Mouse (Mus musculus): ENCODE measurements around the gene Ntm. TPM values are rescaled to one million over a fixed set of nuclear protein-coding genes. Genes with fewer than 3 reads are reported as not detected.

The Ntm gene
- polyA plus RNA-seq, 1 experiment from 2014 or later, result 20.1 TPM

DNA sequence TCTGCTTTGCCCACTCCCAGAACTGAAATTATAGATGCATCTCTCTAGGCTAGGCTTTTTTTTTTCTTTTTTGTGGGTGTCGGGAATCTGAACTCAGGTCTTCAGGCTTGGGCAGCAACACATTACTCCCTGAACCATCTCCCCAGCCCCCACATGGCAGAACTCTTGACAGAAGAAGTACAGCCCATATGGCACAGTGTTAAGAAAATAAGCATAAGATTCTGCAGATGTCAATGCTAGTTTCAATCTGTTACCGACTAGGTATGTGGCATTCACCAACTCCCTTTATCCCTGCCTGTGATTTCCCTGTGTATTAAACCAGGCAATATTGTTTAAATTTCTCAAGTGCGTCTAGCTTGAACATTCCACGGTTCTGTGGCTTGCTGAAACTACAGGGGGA lies 166.7 kb downstream of the Ntm start:
- H3K9ac ChIP-seq (replicated peaks), result no peak overlapping the region
- H3K4me2 ChIP-seq, result no peak overlapping the region
- H3K4me3 ChIP-seq (replicated peaks), result no peak overlapping the region
- no peaks in the 10 kb centered on the region for H3K36me3 ChIP-seq
- WGBS, result 70% methylated on average over 4 of the region's 4 CpGs
- H3K4me1 ChIP-seq (replicated peaks), result no peaks in the 10 kb centered on the region; the same call in 1 of the 2 replicates
- no peak for ATAC-seq (ENCODE audit: insufficient number of reproducible peaks, insufficient read depth, low FRiP score, low TSS enrichment, low read depth)
- H3K9me3 ChIP-seq, result no peaks in the 10 kb centered on the region
- no peak overlapping the region for H3K27ac ChIP-seq
- peaks cover 16% of the 10 kb centered on the region; the same call in 1 of the 2 replicates for H3K27me3 ChIP-seq

DNA sequence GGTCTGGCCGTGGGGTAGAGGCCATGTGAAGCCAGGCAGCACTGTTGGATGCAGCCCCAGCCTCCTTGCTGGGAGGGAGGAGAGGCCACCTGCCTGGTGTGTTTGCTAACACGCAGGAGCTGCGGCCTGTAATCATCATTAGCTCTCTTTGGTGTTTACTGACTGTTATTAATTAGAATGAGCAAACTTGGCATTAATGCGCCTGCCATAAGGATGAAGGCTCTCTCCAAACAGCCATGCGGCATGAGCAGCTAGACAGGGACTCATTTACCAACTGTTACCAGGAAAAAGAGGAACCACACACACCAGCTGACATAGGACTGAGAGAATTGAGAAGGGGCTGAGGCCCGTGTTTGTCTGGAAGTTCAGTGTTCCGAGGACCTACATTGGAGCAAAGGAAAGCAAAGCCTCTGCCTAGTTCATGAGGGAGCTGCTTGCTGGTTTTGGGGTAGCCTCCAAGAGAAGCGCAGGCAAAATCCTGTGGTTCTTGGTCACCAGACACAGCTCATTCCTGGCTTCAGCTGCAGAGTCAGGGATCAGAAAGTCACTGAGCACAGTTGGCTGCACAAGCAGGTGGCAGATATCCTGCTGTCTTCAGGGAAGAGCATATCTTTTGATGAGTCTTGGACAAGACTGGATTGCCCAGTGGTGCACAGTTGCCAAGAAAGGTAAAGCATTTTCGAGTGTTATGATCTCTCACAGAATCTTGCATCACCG lies 171.6 kb downstream of the Ntm start:
- Histone ChIP-seq H3K9me3 (no peaks in the 10 kb centered on the region), H3K36me3 (no peaks in the 10 kb centered on the region), H3K4me1 (replicated peaks) (no peaks in the 10 kb centered on the region), H3K27ac (no peak overlapping the region), H3K4me3 (replicated peaks) (no peak overlapping the region), H3K9ac (replicated peaks) (no peak overlapping the region), H3K27me3 (peaks cover 11% of the 10 kb centered on the region; the same call in 1 of the 2 replicates), H3K4me2 (no peak overlapping the region)
- 59% methylated on average over 10 of the region's 10 CpGs for WGBS
- ATAC-seq (ENCODE audit: insufficient number of reproducible peaks, insufficient read depth, low FRiP score, low TSS enrichment, low read depth), result no peak

GRCm38 (mm10) chr9:29790017-29790416 lies 172.9 kb downstream of the Ntm start:
- H3K27ac ChIP-seq, result no peak overlapping the region
- H3K9ac ChIP-seq (replicated peaks), result no peak overlapping the region
- H3K4me3 ChIP-seq (replicated peaks), result no peak overlapping the region
- H3K4me2 ChIP-seq, result no peak overlapping the region
- H3K36me3 ChIP-seq, result no peaks in the 10 kb centered on the region
- WGBS, result 71% methylated on average over 4 of the region's 4 CpGs
- ATAC-seq (ENCODE audit: insufficient number of reproducible peaks, insufficient read depth, low FRiP score, low TSS enrichment, low read depth), result no peak
- no peaks in the 10 kb centered on the region for H3K4me1 ChIP-seq (replicated peaks)
- H3K27me3 ChIP-seq, result peaks cover 7% of the 10 kb centered on the region; the same call in 1 of the 2 replicates
- no peaks in the 10 kb centered on the region for H3K9me3 ChIP-seq

DNA sequence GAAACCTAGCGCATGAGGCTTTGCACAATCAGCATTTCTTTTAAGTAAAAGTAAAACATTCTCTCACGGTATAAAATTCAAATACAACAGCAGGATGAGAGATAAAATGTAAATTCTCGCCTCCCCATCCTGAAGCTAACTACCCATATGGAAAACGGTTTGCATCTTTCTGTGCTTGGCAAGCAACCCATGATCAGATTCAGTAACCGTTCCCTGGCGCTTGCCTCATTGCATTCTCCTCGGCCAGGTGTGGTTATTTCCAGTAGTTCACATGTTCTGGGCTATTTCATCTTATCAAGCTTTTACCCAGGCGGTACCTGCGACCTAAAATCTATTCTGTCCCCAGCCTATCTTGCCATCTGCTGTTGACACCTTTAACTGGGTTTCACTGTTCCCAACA lies 174.1 kb downstream of the Ntm start:
- H3K4me1 ChIP-seq (replicated peaks), result no peaks in the 10 kb centered on the region
- 86% methylated on average over 9 of the region's 9 CpGs for WGBS
- H3K4me3 ChIP-seq (replicated peaks), result no peak overlapping the region
- no peak for ATAC-seq (ENCODE audit: insufficient number of reproducible peaks, insufficient read depth, low FRiP score, low TSS enrichment, low read depth)
- H3K27me3 ChIP-seq, result peaks cover 7% of the 10 kb centered on the region; the same call in 1 of the 2 replicates
- no peak overlapping the region for H3K27ac ChIP-seq
- no peak overlapping the region for H3K9ac ChIP-seq (replicated peaks)
- no peaks in the 10 kb centered on the region for H3K9me3 ChIP-seq
- no peaks in the 10 kb centered on the region for H3K36me3 ChIP-seq
- no peak overlapping the region for H3K4me2 ChIP-seq

GRCm38 (mm10) chr9:29787408-29787807 lies 175.5 kb downstream of the Ntm start:
- Histone ChIP-seq H3K27me3 (0 out of 2 replicates have a peak, but pooled peaks cover 7% of the 10 kb centered on the region), H3K4me2 (no peak overlapping the region), H3K4me1 (replicated peaks) (no peaks in the 10 kb centered on the region), H3K9me3 (no peaks in the 10 kb centered on the region), H3K27ac (no peak overlapping the region), H3K4me3 (replicated peaks) (no peak overlapping the region), H3K9ac (replicated peaks) (no peak overlapping the region), H3K36me3 (no peaks in the 10 kb centered on the region)
- 86% methylated on average over 4 of the region's 4 CpGs for WGBS
- no peak for ATAC-seq (ENCODE audit: insufficient number of reproducible peaks, insufficient read depth, low FRiP score, low TSS enrichment, low read depth)

DNA sequence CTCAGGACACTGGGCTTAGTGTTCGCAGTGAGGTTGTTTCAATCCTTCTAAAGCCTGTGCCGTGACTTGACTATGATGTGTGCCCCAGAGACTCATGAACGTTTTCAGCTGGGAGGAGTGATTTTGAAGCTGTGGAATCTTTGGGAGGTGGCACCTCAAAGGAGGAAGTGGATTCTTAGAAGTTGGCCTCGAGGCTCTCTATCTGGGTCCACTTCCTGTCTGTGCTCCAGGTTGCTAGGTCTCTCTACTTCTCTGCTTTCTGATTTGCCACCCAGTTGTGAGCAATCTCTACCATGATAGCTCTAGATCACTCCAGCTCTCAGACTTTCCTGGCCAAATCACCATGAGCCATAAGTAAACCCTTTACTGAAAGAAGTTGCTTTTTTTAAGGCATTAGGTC lies 180.2 kb downstream of the Ntm start:
- no peaks in the 10 kb centered on the region for H3K9me3 ChIP-seq
- no peaks in the 10 kb centered on the region for H3K36me3 ChIP-seq
- no peak overlapping the region for H3K27ac ChIP-seq
- H3K4me1 ChIP-seq (replicated peaks), result no peaks in the 10 kb centered on the region
- peaks cover 6% of the 10 kb centered on the region; the same call in 1 of the 2 replicates for H3K27me3 ChIP-seq
- H3K4me3 ChIP-seq (replicated peaks), result no peak overlapping the region
- H3K9ac ChIP-seq (replicated peaks), result no peak overlapping the region
- no peak for ATAC-seq (ENCODE audit: insufficient number of reproducible peaks, insufficient read depth, low FRiP score, low TSS enrichment, low read depth)
- H3K4me2 ChIP-seq, result no peak overlapping the region
- WGBS, result 80% methylated on average over 4 of the region's 4 CpGs

GRCm38 (mm10) chr9:29779739-29780138 lies 183.2 kb downstream of the Ntm start:
- Histone ChIP-seq H3K27ac (no peak overlapping the region), H3K9me3 (no peaks in the 10 kb centered on the region), H3K9ac (replicated peaks) (no peak overlapping the region), H3K4me1 (replicated peaks) (no peaks in the 10 kb centered on the region), H3K27me3 (peaks cover 6% of the 10 kb centered on the region; the same call in 1 of the 2 replicates), H3K4me2 (no peak overlapping the region), H3K36me3 (no peaks in the 10 kb centered on the region), H3K4me3 (replicated peaks) (no peak overlapping the region)
- no peak for ATAC-seq (ENCODE audit: insufficient number of reproducible peaks, insufficient read depth, low FRiP score, low TSS enrichment, low read depth)
- WGBS, result 79% methylated on average over 7 of the region's 7 CpGs

GRCm38 (mm10) chr9:29776951-29777350 lies 186.0 kb downstream of the Ntm start:
- WGBS, result 86% methylated on average over 3 of the region's 3 CpGs
- Histone ChIP-seq H3K4me3 (replicated peaks) (no peak overlapping the region), H3K36me3 (no peaks in the 10 kb centered on the region), H3K9ac (replicated peaks) (no peak overlapping the region), H3K9me3 (no peaks in the 10 kb centered on the region), H3K27ac (no peak overlapping the region), H3K4me1 (replicated peaks) (no peaks in the 10 kb centered on the region), H3K4me2 (no peak overlapping the region), H3K27me3 (peaks cover 6% of the 10 kb centered on the region; the same call in 1 of the 2 replicates)
- no peak for ATAC-seq (ENCODE audit: insufficient number of reproducible peaks, insufficient read depth, low FRiP score, low TSS enrichment, low read depth)

DNA sequence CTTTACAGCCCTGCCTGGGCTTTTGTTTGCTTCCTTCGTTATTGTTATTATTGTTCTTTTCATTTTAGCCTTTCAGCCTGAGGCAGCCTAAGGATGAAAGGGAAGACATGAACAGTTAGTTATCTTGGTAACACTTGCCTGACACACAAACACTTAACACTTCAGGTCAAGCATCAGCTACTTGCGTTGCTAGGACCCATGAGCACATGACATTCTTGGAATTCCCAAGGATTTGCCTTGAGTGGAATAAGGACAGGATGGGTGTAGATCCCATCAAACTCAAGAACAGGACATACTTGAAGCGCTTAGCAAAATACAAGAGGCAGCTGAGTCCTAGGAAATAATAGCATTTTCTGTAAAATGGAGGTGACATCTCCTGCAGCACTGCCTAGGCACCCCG lies 186.4 kb downstream of the Ntm start:
- no peak overlapping the region for H3K4me3 ChIP-seq (replicated peaks)
- peaks cover 6% of the 10 kb centered on the region; the same call in 1 of the 2 replicates for H3K27me3 ChIP-seq
- no peaks in the 10 kb centered on the region for H3K4me1 ChIP-seq (replicated peaks)
- no peak overlapping the region for H3K4me2 ChIP-seq
- no peaks in the 10 kb centered on the region for H3K9me3 ChIP-seq
- H3K9ac ChIP-seq (replicated peaks), result no peak overlapping the region
- no peak overlapping the region for H3K27ac ChIP-seq
- 72% methylated on average over 4 of the region's 4 CpGs for WGBS
- no peak for ATAC-seq (ENCODE audit: insufficient number of reproducible peaks, insufficient read depth, low FRiP score, low TSS enrichment, low read depth)
- H3K36me3 ChIP-seq, result no peaks in the 10 kb centered on the region

DNA sequence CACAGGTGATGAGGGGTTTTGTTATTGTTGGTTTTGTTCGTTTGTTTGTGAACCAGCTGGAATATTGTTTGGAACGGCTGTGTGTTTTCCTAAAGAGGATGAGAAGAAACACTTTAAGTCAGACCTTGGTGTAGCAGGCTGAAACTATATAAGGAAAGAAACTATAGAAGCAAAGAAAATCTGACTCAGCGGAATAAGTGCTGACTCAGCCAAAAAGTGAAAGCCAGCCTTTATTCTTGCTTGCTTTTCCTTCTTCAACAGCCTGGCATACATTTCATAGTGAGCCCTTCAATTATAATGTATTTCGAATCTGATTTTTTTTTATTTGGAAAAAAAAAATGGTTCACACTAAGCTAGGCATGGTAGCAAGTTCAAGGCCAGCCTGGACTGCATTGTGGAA lies 186.9 kb downstream of the Ntm start:
- no peaks in the 10 kb centered on the region for H3K4me1 ChIP-seq (replicated peaks)
- WGBS, result 90% methylated on average over 4 of the region's 4 CpGs
- H3K36me3 ChIP-seq, result no peaks in the 10 kb centered on the region
- H3K4me2 ChIP-seq, result no peak overlapping the region
- no peaks in the 10 kb centered on the region for H3K9me3 ChIP-seq
- no peak overlapping the region for H3K9ac ChIP-seq (replicated peaks)
- H3K4me3 ChIP-seq (replicated peaks), result no peak overlapping the region
- peaks cover 6% of the 10 kb centered on the region; the same call in 1 of the 2 replicates for H3K27me3 ChIP-seq
- H3K27ac ChIP-seq, result no peak overlapping the region
- no peak for ATAC-seq (ENCODE audit: insufficient number of reproducible peaks, insufficient read depth, low FRiP score, low TSS enrichment, low read depth)

DNA sequence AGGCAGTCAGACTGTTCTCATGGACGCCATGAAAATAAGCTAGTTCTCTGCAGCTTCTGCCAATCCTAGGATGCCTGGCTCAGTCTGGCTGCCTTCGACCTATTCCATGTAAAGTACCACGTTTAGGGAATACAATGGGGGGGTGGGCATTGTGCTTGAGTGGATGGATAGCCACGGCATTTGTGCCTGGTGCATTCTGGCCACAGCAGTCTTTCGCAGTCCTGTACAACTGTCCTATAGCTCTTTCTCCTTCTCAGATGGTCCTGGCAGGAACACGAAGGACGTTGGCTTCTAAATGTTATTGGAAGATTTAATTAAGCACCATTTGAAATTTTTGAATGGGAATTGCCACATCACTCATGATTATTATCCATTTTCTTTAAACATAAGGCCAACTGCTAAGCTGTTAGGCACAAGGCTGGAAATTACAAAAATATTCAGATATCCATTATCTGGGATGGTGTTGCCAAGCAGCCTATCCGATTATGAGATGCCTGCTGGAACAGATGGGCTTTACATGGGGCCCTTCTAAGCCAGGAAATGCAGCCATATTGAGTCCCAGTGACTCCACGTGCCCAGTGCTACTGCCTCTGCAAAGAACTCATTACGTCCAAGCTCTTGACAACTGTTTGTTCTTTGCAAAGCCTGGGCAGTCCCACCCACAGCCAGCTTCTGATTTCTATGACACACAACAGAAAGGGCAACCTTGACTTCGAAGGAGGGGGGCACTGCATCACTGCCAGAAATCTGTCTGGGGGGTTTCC lies 190.1 kb downstream of the Ntm start:
- Histone ChIP-seq H3K4me3 (replicated peaks) (no peak overlapping the region), H3K9ac (replicated peaks) (no peak overlapping the region), H3K9me3 (no peaks in the 10 kb centered on the region), H3K27me3 (no peaks in the 10 kb centered on the region), H3K36me3 (no peaks in the 10 kb centered on the region), H3K4me1 (replicated peaks) (no peaks in the 10 kb centered on the region), H3K4me2 (no peak overlapping the region), H3K27ac (no peak overlapping the region)
- WGBS, result 76% methylated on average over 11 of the region's 11 CpGs
- no peak for ATAC-seq (ENCODE audit: insufficient number of reproducible peaks, insufficient read depth, low FRiP score, low TSS enrichment, low read depth)

All from limb, embryonic 12.5 days (tissue).